Mouse (Mus musculus) cortical plate, adult 2 months (tissue): ENCODE data around the gene Cyp2c69. TPM values are rescaled to one million over a fixed set of nuclear protein-coding genes. Genes with fewer than 3 reads are reported as not detected.
"Not testable (repeated sequence)": the region's sequence is repeated elsewhere in the genome, so short reads cannot be mapped to it uniquely, and the experiment has no call there.

Source experiments
- H3K27ac ChIP-seq: fragments of 200-500 bp; 2 replicates; pipeline ENCODE4 v1.5.1; 2012; ENCODE audit warnings: low read length, control low read depth, inconsistent platforms; ENCODE audit not compliant: insufficient read depth
- H3K4me1 ChIP-seq: fragments of 200-500 bp; 2 replicates; pipeline ENCODE4 v1.6.1; 2011; ENCODE audit warnings: low read length; ENCODE audit not compliant: control insufficient read depth, insufficient read depth
- H3K4me3 ChIP-seq: fragments of 200-500 bp; 2 replicates; pipeline ENCODE4 v1.5.1; 2011; ENCODE audit warnings: mild to moderate bottlenecking, low read length, control low read depth; ENCODE audit not compliant: insufficient read depth
- CTCF ChIP-seq: fragments of 200-500 bp; IDR thresholded peaks from 2 replicates; pipeline ENCODE4 v1.5.1; 2011; ENCODE audit warnings: mild to moderate bottlenecking, control low read depth, low read length; ENCODE audit not compliant: insufficient read depth; ENCODE audit errors: extremely low read depth
- POLR2A ChIP-seq: fragments of 200-500 bp; IDR thresholded peaks from 2 replicates; pipeline ENCODE4 v1.6.1; 2011; ENCODE audit warnings: mild to moderate bottlenecking, low read length, control low read depth; ENCODE audit not compliant: insufficient read depth; ENCODE audit errors: extremely low read depth
- polyA plus RNA-seq: library from polyadenylated mRNA; depleted of rRNA; stranded (reverse); fragments of >200 nt; gene quantifications from 2 replicates; pipeline ENCODE4 v1.2.3, GENCODE M21; 2012; rRNA removed

Cyp2c69 gene
- not detected in 2 replicates for polyA plus RNA-seq

DNA sequence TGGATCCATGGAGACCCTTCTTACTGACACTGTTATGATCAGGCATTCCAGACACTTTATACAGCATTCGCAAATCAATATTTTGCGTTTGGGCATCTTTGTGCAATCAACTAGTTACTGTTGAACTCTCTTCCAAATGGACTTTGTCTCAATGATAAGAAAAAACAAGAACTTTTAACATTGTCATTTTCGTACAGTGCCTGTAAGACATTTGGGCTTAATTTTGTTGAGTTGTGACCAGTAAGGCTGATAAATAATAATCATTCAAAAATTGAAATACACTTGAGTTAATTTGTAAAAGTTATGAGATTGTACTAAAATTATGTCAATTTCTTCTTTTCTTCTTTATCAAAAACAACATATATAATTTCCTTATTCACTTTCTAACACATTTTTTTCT, at the start of gene Cyp2c69:
Gene Cyp2c69 (minus strand): TSS at position 101 of the 400 bp plus-strand sequence.
- H3K4me1 ChIP-seq, H3K4me3 ChIP-seq: not testable (repeated sequence)

DNA sequence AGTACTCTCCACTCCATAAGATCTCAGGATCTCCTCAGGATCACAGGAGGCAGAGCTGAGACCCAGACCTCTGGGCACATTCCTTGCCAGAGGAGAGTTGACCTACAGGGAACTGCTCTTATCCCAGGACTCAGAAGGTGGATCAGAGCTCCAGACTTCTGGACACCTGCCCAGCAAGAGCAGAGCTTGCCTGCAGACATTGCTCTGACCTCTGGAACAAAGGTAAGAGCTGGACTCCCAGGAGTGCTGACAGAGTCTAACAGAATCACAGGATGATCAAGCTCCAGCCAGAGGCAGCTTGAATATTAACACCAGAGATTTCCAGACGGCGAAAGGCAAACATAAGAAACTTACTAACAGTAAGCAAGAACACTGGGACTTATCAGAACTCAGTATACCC, 48.8 kb upstream of the Cyp2c69 start:
- H3K27ac ChIP-seq = no peak overlapping the region
- H3K4me3 ChIP-seq = no peak overlapping the region
- no peaks in the 10 kb centered on the region for H3K4me1 ChIP-seq
- TF ChIP-seq CTCF (no peak), POLR2A (no peak)

More for the DNA sequence above, at the start of gene Cyp2c69:
- not testable (repeated sequence) for H3K27ac ChIP-seq

DNA sequence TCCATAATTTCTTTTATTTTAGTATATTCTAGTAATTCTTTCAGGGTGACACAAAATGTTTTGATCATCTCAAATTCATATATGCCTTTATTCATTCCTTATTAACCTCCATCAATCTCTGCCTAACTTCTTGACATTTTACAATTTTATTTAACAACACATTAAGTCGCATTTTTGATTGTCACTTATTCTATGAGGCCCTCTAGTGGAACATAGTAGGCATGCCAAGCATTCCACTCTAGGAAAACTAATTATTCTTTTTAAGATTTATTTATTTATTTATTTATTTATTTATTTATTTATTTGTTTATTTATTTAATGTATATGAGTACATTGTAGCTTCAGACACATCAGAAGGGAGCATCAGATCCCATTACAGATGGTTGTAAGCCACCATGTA, 43.4 kb upstream of the Cyp2c69 start:
- no peak for TF ChIP-seq POLR2A
- TF ChIP-seq CTCF = no peak

DNA sequence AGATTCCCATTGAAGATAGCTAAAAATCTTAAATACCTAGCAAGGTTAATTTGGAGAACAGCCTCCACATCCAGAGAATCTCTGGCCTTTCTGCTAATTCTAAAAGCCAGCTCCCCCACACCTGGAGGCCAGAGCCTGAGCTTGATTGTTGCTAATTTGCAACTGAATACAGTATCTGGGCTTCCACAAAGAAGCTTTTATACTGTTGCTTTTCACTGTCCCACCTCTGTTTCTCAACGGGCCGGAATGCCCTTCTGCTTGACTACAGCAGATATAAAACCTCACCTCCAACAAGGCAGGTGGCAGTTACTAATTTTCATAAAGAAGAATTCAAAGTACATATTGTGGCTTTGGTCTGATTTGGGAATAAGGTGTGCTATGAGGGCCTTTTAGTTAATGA, 15.1 kb upstream of the Cyp2c69 start:
- Histone ChIP-seq H3K4me3 (no peak overlapping the region), H3K27ac (no peak overlapping the region), H3K4me1 (no peaks in the 10 kb centered on the region)
- no peak for TF ChIP-seq CTCF
- no peak for TF ChIP-seq POLR2A

More for the DNA sequence above, 43.4 kb upstream of the Cyp2c69 start:
- no peak overlapping the region for H3K4me3 ChIP-seq
- H3K4me1 ChIP-seq = no peaks in the 10 kb centered on the region
- H3K27ac ChIP-seq = no peak overlapping the region

DNA sequence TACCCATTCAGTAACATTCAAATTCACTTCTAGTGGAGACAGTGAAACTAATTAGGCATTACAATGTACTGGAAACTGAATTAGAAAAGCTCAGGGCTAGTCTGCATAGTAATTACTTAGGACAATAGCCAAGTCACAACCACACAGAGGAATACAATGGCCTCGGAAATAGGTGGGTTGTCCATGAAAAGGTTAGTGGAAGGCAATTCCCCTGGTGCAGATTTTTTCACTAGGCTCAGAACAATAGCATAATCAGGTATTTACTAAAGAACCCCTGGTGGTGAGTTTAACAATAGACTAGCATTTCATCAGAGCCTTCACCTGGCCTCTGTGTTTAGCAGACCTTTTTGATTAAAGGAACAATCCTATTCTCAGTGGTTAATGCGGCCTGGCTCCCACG, 3.5 kb upstream of the Cyp2c69 start:
- H3K27ac ChIP-seq, H3K4me3 ChIP-seq, H3K4me1 ChIP-seq: not testable (repeated sequence)

DNA sequence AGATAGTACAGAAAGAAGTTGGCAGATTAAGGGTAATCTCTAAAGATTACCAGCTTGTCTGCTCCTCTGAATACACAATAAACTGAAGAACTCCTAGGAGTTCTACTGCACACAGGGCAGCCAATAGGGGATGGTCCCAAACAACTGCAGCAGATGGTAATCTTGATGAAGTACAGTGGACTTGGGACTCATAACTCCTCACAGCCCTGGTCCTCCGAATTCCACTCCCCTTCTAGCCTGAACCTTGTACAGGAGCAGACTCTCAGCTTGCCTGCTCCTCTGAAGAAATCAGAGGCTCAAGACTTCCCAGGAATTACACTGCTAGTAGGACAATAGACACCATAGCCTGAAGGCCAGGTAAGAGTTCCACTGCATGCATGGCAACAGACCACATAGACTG, 20.5 kb downstream of the Cyp2c69 start:
- no peak overlapping the region for H3K27ac ChIP-seq
- TF ChIP-seq CTCF (no peak), POLR2A (no peak)

DNA sequence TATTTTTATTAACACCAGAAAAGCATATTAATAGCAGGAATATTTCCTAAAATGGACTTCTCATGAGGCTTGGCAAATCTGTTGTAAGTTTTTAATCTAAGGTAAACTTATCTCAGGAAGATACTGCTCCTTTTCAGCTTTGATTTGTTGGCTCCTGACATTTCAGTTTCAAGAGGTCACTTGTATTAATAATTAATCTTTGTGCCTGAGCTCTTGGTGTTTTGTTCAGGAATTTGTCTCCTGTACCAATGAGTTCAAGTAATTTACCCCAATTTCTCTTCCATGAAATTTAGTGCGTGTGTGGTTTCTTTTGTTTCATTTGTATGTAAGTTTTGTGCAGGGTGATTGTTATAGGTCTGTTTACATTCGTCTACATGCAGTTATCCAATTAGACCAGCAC, 65.7 kb downstream of the Cyp2c69 start:
- H3K27ac ChIP-seq, H3K4me1 ChIP-seq: not testable (repeated sequence)

More for the DNA sequence above, 20.5 kb downstream of the Cyp2c69 start:
- Histone ChIP-seq H3K4me3 (no peak overlapping the region), H3K4me1 (no peaks in the 10 kb centered on the region)

DNA sequence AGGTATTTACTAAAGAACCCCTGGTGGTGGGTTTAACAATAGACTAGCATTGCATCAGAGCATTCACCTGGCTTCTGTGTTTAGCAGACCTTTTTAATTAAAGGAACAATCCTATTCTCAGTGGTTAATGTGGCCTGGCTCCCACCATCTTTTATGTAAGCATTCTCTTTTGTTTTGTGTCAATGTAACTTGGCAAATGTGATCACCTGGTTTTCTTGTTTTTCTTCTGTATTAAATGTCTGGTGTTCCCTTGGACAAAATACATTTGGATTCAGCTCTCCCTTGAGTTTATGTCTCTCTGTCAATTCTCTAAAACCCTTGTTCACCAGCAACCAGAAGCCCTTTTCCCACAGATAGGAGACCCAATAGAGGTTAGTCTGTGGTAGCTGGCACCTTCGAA, 70.2 kb downstream of the Cyp2c69 start:
- H3K4me1 ChIP-seq, H3K27ac ChIP-seq, H3K4me3 ChIP-seq: not testable (repeated sequence)

More for the DNA sequence above, 65.7 kb downstream of the Cyp2c69 start:
- not testable (repeated sequence) for H3K4me3 ChIP-seq

DNA sequence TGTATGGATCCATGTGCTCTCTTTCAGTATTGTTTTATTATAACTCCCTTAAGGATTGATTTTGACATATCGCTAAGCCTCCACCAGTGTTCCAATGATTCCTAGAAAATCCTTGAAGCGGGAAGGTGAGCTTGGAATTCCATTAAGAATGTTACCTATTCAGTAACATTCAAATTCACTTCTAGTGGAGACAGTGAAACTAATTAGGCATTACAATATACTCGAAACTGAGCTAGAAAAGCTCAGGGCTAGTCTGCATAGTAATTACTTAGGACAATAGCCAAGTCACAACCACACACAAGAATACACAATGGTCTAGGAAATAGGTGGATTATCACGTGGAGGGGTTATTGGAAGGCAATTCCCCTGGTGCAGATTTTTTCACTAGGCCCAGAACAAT, 70.6 kb downstream of the Cyp2c69 start:
- H3K4me1 ChIP-seq, H3K27ac ChIP-seq, H3K4me3 ChIP-seq: not testable (repeated sequence)

DNA sequence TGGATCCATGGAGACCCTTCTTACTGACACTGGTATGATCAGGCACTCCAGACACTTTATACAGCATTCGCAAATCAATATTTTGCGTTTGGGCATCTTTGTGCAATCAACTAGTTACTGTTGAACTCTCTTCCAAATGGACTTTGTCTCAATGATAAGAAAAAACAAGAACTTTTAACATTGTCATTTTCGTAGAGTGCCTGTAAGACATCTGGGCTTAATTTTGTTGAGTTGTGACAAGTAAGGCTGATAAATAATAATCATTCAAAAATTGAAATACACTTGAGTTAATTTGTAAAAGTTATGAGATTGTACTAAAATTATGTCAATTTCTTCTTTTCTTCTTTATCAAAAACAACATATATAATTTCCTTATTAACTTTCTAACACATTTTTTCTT, 73.9 kb downstream of the Cyp2c69 start, which contains the start of gene Cyp2c40:
Gene Cyp2c40 (minus strand): TSS at position 101 of the 400 bp plus-strand sequence.
- not testable (repeated sequence) for H3K4me3 ChIP-seq, H3K4me1 ChIP-seq, H3K27ac ChIP-seq

Other genes with a start within 250 kb of the Cyp2c69 start
- not detected in 2 replicates for gene Cyp2c67, start 237.7 kb downstream of the Cyp2c69 start, polyA plus RNA-seq
- gene Cyp2c68, start 145.7 kb downstream of the Cyp2c69 start, polyA plus RNA-seq = not detected in 2 replicates
- gene Cyp2c40, start 74.0 kb downstream of the Cyp2c69 start, polyA plus RNA-seq = not detected in 2 replicates
- not detected in 2 replicates for gene Cyp2c37, start 105.6 kb upstream of the Cyp2c69 start, polyA plus RNA-seq
- not detected in 2 replicates for gene Cyp2c54, start 187.0 kb upstream of the Cyp2c69 start, polyA plus RNA-seq
- not detected in 2 replicates for gene Cyp2c50, start 202.9 kb upstream of the Cyp2c69 start, polyA plus RNA-seq